Mouse (Mus musculus): ENCODE data around the gene Kdm6b.

The Kdm6b gene

DNA sequence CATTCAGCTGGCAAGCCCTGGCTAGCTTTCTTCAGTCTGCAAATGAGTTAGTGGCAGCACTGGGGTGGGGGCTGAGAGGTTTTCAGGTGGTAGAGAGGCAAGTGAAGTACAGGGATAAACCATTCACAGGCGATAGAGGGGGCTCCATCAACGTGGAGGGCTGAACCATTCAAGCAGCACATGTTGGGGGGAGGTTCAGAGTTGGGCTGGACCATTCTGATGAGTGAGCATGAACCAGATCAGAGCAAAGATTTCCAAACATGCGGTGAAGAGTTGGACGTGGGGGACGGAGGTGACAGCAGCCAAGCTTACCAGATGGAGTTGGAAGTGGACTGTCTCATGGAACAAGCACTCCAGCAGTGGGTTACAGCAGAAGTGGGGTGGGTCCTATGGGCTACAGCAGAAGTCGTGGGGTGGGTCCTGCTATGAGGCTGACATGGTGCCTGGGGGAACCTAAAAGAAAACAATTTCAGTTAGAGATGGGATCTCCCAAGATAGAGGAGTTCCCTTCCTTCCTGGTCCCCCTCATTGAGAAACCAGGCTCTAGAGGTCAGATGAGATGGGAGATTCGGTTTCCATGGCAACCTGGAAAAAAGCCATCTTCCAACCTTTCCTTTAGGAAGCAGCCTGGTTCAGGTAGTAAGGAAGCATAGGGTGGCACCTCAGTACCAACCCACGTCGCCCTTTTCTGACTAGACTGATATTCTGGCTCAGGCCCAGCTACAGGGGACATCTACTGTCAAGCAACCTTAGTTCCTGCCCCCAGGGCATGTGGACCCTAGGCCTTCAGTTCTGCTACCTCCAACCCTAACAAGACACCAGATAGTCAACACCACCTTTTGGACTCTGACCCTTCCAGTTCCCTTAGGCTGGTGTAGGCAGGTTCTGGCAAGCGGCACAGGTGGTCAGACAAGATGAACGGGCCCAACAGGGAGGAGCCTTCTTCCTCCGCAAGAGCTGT, at the start of gene Kdm6b:
Gene Kdm6b, minus strand, starts transcription at position 455 of the 961 bp plus-strand sequence.
- DNase-seq = peak; percentile 33

DNA sequence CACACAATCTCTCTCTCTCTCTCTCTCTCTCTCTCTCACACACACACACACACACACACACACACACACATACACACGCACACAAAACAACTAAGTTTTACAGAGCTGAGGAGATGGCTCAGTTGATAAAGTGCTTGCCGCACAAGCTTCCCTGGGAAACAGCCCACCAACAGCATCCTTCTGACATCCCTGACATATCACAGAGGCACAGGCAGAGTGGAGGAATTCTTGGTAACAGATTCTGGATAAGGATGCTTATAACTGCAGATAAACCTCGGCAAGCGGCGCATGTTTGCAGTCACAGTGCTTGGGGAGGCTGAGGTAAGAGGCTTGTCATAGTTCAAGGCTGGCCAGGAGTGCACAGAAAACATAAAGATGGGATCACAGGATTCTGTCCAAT, 48.1 kb upstream of the Kdm6b start:
- DNase-seq = no peak

- no peak for DNase-seq
Measured at GRCm38 (mm10) chr11:69459883-69460282, 46.4 kb upstream of the Kdm6b start.

- peak; percentile 44 for DNase-seq
Measured at GRCm38 (mm10) chr11:69457006-69457579, 43.6 kb upstream of the Kdm6b start.

DNA sequence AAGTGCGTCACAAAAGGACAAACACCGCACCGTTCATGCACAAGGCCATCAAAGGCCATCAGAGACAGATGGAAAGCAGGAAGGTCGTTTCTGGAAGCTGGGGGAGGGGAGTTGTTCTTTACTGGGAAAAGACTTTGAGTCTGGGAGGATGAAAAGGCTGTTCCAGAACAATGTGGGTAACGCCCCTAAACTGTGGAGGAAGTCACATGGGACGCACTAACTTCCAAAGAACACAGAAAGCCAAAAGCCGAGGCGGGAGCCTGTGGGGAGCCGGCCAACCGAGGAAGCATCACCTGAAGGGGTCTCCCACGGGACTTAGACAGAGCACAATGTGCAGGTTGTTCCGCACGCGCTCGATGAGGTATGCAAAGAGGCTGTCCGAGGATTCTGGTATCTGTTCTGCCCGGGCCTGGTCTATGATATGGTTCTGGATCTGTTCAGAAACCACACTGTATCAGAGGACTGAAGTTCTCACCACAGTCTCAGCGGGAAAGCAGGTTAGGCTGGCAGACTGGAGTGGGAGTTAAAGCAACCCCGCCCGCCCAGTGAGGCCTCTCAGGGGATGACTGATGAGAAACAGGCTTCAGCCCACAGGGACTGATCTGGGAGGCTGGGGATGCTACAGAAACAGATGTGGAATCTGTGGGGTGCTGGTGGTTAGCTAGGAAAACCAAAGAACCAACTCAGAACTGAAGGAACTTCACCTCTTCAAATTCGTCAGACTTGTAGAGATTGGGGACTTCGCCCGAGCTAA, 38.8 kb upstream of the Kdm6b start:
- DNase-seq = peak; percentile 50

DNA sequence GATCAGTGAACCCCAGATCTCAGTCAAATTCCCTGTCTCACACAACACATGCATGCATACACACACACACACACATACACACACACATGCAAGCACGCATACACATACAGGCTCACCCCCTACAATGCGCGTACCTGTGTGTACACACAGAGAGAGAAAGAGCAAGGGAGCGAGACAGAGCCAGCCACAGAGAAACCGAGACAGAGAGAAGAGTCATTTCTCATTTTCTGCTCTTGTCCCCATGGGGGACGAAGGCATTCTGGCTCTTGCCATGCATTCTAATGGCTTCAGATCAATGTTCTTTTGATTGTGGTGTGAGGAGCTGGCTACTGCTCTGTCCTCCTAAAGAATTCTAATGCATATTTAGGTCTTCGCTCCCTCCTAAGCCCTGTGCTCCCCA, 33.8 kb upstream of the Kdm6b start:
- DNase-seq = no peak

DNA sequence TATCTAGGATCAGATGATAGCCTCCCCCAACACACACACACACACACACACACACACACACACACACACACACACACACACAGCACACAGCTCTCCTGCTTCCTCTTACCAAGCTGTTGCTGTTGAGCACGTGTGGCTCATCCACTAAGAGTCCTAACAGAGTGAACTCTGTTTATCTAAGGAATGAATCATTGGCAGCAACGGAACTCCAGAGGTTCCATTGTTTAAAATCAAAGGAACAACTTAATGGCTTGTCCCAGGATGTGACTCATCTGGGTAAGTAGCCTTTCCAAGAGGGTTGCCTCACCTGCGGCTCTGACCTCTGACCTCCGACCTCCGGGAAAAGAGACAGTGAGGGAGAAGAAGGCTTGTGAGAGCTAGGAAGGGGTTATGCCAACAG, 29.9 kb upstream of the Kdm6b start:
- DNase-seq = no peak

DNA sequence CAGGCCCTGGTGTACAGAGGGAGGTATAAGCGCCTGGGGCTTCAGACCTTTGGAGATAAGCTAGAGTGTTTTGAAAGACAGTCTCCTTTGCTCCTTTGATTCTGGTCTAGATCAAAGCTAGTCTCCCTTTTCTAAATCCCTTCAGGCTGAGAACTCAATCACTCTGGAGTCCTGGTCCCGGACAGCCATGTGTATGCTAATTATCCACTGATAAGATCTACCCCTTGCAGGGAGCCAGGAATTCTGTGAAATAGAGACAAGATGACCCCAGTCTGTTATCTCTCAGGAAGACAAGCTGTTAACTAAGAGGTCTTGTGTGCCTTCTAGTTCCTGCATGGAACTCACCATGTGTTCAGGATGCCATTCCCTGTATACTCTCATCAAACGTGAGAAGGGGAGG, 23.8 kb upstream of the Kdm6b start:
- no peak for DNase-seq

DNA sequence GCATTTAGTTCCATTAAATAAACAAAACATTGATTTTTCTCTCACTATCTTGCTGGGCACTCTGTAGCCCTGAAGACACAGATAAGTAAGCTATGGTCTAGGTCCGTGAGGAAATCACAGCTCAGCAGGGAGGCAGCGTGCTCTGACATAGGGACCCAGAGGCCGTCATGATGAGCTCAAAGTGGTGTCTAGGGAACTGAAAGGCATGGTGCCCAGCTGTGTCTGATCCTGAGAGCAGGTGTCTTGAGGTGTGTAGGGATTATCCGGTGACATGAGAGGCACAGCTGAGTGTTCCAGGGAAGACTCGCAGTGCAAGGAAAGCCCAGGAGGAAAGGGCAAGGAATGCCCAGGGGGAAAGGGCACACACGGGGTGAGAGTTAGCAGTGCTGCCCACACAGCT, 19.7 kb upstream of the Kdm6b start:
- no peak for DNase-seq

- no peak for DNase-seq
Measured at GRCm38 (mm10) chr11:69432640-69432982, 19.1 kb upstream of the Kdm6b start.

DNA sequence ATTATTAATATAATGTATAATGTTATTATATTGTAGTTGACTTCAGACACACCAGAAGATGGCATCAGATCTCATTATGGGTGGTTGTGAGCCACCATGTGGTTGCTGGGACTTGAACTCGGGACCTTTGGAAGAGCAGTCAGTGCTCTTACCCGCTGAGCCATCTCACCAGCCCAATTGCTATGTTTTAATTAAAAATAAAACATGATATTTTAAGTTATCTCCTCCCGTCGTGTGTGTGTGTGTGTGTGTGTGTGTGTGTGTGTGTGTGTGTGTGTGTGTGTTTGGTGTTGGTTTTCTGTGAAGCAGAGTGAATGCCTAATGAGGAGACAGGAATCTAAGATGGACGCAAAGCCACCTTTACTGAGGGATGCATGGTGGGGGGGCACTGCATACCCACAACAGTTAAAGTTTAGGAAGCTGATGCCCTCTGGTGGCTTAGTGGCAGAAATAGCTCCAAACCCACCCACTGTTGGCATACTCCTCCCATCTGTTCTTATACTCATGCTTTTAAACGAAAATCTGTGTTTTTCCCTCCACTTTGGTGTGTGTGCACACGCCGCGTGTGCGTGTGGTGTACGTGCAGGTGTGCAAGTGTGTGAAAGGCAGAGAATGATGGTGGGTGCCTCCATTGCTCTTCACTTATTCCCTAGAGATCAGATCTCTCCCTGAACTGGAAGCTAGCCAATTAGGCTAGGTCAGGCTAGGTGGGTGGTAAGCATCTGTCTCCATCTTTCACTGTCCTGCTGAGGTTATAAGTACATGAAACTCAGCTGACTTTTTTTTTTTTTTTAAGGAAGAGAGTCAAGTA, 18.6 kb upstream of the Kdm6b start:
- DNase-seq = peak; percentile 68

- DNase-seq = no peak
Measured at GRCm38 (mm10) chr11:69430631-69431030, 17.2 kb upstream of the Kdm6b start.

DNA sequence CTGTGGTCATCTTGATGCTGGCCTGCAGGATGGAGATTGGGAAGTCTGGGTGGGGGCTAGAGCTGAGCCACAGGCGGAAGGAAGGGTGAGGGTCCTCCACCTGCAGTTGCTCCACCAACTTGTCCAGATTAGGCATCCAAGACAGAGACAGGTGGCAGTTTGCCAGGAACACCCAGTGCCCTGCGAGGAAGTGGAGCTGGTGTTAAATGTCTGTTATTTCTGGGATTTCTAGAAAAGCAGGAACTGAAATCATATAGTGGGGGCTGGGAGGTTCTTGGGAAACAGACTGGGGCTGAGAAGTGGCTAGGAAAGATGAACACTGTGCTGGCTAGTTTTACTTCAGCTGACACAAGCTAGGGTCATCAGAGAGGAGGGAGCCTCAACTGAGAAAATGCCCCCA, 15.8 kb upstream of the Kdm6b start:
- no peak for DNase-seq

DNA sequence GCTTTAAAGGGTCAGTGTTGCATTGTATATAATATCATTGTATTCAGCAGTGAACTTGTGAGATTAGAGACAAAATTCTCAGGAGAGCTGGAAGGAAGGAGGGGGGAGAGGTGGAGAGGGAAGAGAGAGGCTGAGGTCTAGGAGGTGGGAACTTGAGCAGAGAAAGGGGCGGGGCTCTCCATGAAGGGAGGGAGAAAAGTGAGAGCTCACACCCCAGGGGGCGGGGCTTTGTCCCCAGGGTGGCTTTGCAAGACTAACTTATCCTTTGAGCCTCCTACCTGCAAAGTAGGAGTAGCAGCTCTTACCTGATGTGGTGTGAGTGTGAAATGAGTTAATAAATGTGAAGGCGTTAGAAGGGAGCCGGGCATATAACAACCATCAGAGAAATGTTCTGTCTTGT, 15.3 kb upstream of the Kdm6b start:
- peak; percentile 80 for DNase-seq

DNA sequence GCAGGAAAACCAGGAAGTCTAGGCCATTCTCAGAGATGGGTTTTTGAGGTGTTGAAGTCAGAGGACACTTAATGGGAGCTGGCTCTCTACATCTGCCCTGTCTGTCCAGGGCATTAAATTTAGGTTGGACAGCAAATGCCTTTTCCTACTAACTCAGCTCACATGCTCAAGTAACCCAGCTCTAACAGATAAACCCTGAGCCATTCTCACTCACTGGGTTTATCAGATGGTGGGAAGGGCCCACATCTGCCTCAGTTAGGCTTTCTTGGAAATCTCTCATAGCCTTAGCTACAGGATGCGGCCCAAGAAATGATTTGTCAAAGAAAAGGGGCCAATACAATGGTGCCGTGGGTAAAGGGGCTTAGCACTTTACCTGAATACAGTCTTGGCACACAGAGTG, 12.8 kb upstream of the Kdm6b start:
- DNase-seq = no peak

- DNase-seq = no peak
Measured at GRCm38 (mm10) chr11:69423885-69424284, 10.4 kb upstream of the Kdm6b start.

DNA sequence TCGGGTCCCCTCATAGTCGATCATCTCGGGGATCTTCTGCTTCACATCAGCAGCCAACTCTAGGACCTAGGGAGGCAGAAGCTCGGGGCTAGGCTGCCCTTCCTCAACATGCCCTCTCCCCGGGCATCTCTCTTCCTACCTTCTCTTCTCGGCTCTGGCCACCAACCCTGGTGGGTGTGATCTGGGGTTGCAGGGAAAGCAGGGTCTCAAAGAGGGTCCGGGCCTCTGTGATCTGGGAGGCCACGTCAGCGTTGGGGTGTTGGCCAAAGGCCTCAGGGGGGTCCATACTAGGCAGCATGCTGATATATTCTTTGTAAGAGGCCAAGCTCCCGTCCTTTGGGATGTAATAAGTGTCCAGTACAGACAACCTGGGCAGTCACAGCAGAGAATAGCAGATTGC, 9.4 kb upstream of the Kdm6b start:
- DNase-seq = no peak

DNA sequence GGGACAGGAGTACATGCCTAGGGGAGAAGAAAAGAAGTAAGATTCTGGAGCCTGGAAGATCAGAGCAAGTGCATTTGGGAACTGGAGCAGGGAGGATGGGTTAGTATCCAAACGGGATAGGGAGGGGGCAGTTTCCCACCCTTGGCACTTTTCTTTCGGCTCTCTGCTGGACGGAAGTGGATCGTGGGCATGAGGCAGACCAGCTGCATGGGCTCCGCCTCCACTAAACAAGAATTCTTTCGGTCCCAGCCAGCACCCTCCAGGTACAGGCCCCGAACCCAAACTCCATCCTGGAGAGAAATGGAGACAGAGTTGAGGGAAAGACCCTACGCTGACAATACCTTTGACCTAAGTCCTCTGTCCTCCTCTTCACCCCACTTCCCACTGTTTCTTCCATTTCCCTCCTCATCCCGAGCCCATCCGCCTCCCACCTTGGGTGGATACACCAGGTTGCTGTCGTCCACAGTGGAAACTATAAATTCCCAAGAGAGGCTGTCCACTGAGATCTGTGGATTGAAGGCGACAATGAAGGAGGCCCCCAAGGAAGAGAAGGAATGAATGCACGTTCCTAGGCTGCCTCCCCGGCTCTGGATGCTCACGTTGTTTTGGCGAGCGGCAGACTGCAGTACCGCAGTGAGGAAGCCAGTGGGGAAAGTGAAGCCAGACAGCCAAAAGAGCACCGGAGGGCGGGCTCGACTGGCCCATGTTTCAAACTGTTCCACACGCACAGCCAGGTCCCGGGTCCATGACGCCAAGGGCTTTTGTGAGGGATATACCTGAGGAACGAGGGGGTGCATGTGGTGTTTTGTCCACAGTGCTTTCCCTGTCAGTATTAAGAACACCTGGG, 7.9 kb upstream of the Kdm6b start:
- DNase-seq = no peak

DNA sequence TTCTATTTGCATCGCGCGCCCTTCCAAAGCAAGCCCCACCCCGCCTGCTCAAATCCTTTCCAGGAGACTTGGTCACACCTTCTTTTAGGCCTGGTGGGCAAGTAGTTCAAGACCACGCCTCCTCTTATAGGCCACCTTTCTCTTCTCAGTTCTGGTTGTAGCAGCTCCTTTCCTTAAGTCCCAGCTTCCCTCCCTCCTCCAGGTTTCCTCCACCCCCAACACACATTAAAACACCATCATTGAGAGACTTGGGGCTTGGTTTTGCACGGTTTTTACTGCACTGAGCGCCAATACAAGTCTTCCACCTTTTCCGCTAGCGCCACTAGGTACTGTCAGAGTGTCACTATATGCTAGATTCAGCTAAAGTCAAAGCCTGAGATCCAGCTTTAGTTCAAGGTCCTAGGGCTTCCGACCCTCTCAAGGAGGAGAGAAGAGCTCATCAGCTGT, 7.1 kb upstream of the Kdm6b start:
- DNase-seq = no peak

DNA sequence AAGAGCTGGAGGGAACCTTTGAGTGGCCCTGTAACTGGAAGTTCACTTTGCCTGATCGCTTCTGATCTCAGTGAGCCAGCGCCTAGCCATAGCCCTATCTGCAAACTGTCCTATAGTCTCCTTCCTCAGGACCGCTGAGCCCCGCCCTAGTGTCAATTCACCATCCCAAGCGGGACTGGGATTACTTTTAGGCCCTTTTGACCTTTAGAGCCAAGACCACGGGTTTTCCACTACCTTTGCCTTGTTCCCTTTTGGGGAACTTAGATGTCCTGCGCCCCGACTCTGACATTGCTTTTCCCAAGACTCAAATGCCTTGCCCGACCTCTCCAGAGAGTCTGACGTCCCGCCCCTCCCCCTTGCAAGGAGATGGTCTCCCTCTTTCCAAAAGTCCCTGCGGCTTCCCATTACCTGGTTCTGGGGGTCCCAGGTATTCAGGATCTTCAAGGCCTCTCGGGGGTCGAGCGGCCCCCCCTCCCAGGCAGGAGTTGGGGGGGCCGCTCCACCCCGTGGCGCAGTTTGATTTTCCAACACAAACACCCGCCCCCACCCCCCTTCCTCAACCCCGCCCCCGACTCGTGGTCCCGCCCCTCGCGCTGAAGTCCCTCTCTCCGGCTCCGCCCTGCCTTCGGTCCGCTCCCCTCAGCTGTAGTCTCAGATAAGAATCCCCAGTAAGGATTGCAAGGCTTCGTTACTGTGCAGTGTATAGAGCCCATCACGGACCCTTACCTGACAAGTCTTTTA, 6.5 kb upstream of the Kdm6b start:
- DNase-seq = peak; percentile 86

DNA sequence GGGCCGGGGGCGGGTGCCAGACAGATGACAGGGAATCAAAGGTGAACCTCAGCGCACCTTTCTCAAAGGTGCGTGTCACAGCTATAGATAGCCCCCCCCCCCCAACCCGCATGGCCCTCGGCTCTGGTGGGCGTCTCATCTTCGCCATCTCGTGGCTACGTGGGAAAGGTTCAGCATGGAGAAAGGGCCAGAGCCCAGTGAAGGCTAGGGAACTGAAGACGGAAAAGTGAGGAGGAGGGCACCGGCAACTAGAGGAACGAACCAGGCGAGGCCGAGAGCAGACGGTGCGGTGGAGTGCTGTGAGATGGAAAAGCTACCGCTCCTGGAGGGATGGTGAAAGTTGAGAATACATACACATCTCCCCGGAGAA, 6.0 kb upstream of the Kdm6b start:
- peak; percentile 39 for DNase-seq
